Mouse (Mus musculus) E14TG2a.4 (cell line): ENCODE measurements around the gene Gm10424.
"Not testable (repeated sequence)": the region's sequence is repeated elsewhere in the genome, so short reads cannot be mapped to it uniquely, and the experiment has no call there.

Experiments used
- CTCF ChIP-seq: conservative IDR thresholded peaks from 2 replicates; pipeline ENCODE4 v1.5.1; 2014; ENCODE audit warnings: low read length
- POU5F1 ChIP-seq: IDR thresholded peaks from 2 replicates; pipeline ENCODE4 v1.6.1; 2014; ENCODE audit warnings: low read length, borderline replicate concordance

- TF ChIP-seq CTCF, POU5F1: not testable (repeated sequence)
These were observed 33.0 kb upstream of the Gm10424 start, which contains the start of gene Gm3259 for GRCm38 (mm10) chr5:95305611-95306010.
